Mouse (Mus musculus) limb, embryonic 14.5 days (tissue): Measurements from ENCODE around the gene Slc23a4. TPM values are rescaled to one million over a fixed set of nuclear protein-coding genes. Genes with fewer than 3 reads are reported as not detected.

ENCODE experiments used
- ATAC-seq: fragments of 200-750 bp; cut with Nextera tagmentation; 2 replicates; pipeline ENCODE4 v1.8.0; 2017; ENCODE audit warnings: low read depth, moderate number of reproducible peaks, moderate TSS enrichment; ENCODE audit not compliant: low FRiP score
- DNase-seq: peaks from one replicate; pipeline ENCODE4 v3.0.0-alpha.2; 2015; ENCODE audit warnings: low spot score
- H3K27ac ChIP-seq: fragments of 300-500 bp; sonication (generic); replicated peaks from 2 replicates; pipeline ENCODE4 v1.5.1; 2014; ENCODE audit warnings: low read depth, mild to moderate bottlenecking, low read length, moderate library complexity, mixed read lengths
- H3K27me3 ChIP-seq: fragments of 300-500 bp; sonication (generic); 2 replicates; pipeline ENCODE4 v1.6.1; 2014; ENCODE audit warnings: low read length, mixed read lengths; ENCODE audit not compliant: control insufficient read depth, insufficient read depth
- H3K36me3 ChIP-seq: fragments of 300-500 bp; sonication (generic); 2 replicates; pipeline ENCODE4 v1.6.1; 2014; ENCODE audit warnings: mild to moderate bottlenecking, low read length, moderate library complexity, mixed read lengths; ENCODE audit not compliant: control insufficient read depth, insufficient read depth
- H3K4me1 ChIP-seq: fragments of 300-500 bp; sonication (generic); 2 replicates; pipeline ENCODE4 v1.6.1; 2014; ENCODE audit warnings: antibody characterized with exemption, low read length, mixed read lengths; ENCODE audit not compliant: control insufficient read depth, insufficient read depth
- H3K4me2 ChIP-seq: fragments of 300-500 bp; sonication (generic); replicated peaks from 2 replicates; pipeline ENCODE4 v1.6.1; 2014; ENCODE audit warnings: low read depth, mild to moderate bottlenecking, low read length, moderate library complexity; ENCODE audit not compliant: severe bottlenecking
- H3K4me3 ChIP-seq: fragments of 300-500 bp; sonication (generic); replicated peaks from 2 replicates; pipeline ENCODE4 v1.5.1; 2014; ENCODE audit warnings: low read length
- H3K9ac ChIP-seq: fragments of 300-500 bp; sonication (generic); 2 replicates; pipeline ENCODE4 v1.6.1; 2014; ENCODE audit warnings: mild to moderate bottlenecking, low read depth, low read length, moderate library complexity; ENCODE audit not compliant: severe bottlenecking
- H3K9me3 ChIP-seq: fragments of 300-500 bp; sonication (generic); 2 replicates; pipeline ENCODE4 v1.6.1; 2016; ENCODE audit warnings: low read length; ENCODE audit not compliant: control insufficient read depth
- POLR2A ChIP-seq: fragments of 200-500 bp; IDR thresholded peaks from 2 replicates; pipeline ENCODE4 v1.8.0; 2012; ENCODE audit warnings: inconsistent platforms, mild to moderate bottlenecking, moderate library complexity, borderline replicate concordance; ENCODE audit not compliant: insufficient read depth, insufficient read length; ENCODE audit errors: extremely low read depth
- WGBS: fragments of 180-500 bp; shearing (Covaris S2); extraction: QIAGEN DNeasy Blood & Tissue Kit; methylation state at CpG from one replicate; pipeline ENCODE4 v1.1.7; 2014; 5-methylcytosine and 5-hydroxymethylcytosine counted together
- polyA plus RNA-seq, 2 experiments: library from polyadenylated mRNA; depleted of rRNA in 1 of 2; stranded (reverse) in 1 of 2; unstranded in 1 of 2; fragments of >200 nt; fragmentation: Nextera tagmentation in 1 of 2; extraction: Ambion mirVana in 1 of 2; gene quantifications; 2 replicates each; pipeline versions ENCODE4 v1.2.1 to v1.2.3; 2012 to 2014

Slc23a4 gene
- polyA plus RNA-seq, 2 experiments, result 0.73 to 2.1 TPM

DNA sequence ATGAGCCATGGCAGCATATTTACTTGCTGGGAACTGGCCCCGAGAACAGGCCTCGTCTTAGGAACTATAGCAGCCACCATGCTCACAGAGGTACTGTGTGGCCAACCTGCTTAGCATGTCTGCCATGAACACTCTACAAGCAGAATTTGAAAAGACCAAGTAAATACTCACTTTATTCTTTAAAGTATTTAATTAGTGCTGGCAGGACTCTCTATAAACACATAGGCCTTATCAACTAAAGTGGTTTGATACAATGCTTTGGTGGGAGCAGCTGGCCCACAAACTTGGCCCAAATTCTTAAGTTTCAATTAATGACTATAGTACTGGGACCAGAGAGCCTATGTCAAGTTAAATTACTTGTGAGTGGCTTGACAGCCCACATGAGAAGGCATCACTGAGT lies 39.8 kb upstream of the Slc23a4 start:
- no peak for DNase-seq
- Histone ChIP-seq H3K4me3 (no peak overlapping the region), H3K9ac (no peak overlapping the region), H3K4me1 (no peaks in the 10 kb centered on the region), H3K36me3 (peaks cover 7% of the 10 kb centered on the region), H3K27me3 (no peaks in the 10 kb centered on the region), H3K4me2 (no peak overlapping the region), H3K27ac (no peak overlapping the region), H3K9me3 (no peaks in the 10 kb centered on the region)
- ATAC-seq, result no peak
- no peak for TF ChIP-seq POLR2A
- 97% methylated on average over 2 of the region's 2 CpGs for WGBS

- Histone ChIP-seq H3K4me1 (no peaks in the 10 kb centered on the region), H3K9me3 (no peaks in the 10 kb centered on the region), H3K36me3 (peaks cover 11% of the 10 kb centered on the region), H3K27ac (no peak overlapping the region), H3K27me3 (no peaks in the 10 kb centered on the region), H3K9ac (no peak overlapping the region), H3K4me3 (no peak overlapping the region), H3K4me2 (no peak overlapping the region)
- no peak for DNase-seq
- no peak for TF ChIP-seq POLR2A
- WGBS, result 82% methylated on average over 6 of the region's 6 CpGs
- no peak for ATAC-seq
Observed at GRCm38 (mm10) chr6:35027257-35027656, 39.1 kb upstream of the Slc23a4 start.

DNA sequence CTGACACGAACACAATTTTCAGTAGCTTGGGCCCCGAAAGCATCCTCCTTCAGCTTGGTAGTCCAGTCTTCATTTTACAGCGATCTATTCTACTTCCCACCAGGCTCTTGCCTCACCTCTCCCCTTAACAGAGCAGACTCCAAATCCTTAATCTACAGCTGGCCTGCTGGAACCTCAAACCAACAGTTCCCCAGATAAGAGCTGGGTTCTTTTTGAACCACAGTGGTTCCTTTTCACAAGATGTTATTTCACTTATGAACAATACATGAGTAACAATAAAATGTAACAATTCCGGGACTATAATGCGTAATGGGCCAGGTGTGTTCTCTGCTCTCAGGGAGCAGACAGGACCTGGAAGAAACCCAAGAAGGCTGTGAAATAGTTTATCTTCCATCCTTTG lies 28.4 kb upstream of the Slc23a4 start:
- no peaks in the 10 kb centered on the region for H3K27me3 ChIP-seq
- no peak overlapping the region for H3K4me2 ChIP-seq
- H3K9me3 ChIP-seq, result no peaks in the 10 kb centered on the region
- ATAC-seq (no peak; the same call in 1 of the 2 replicates), DNase-seq (no peak)
- no peak overlapping the region for H3K9ac ChIP-seq
- no peaks in the 10 kb centered on the region for H3K4me1 ChIP-seq
- H3K4me3 ChIP-seq, result no peak overlapping the region
- TF ChIP-seq POLR2A, result no peak
- whole genome bisulfite sequencing, result 72% methylated on average over 5 of the region's 5 CpGs
- H3K27ac ChIP-seq, result no peak overlapping the region
- peaks cover 13% of the 10 kb centered on the region for H3K36me3 ChIP-seq

DNA sequence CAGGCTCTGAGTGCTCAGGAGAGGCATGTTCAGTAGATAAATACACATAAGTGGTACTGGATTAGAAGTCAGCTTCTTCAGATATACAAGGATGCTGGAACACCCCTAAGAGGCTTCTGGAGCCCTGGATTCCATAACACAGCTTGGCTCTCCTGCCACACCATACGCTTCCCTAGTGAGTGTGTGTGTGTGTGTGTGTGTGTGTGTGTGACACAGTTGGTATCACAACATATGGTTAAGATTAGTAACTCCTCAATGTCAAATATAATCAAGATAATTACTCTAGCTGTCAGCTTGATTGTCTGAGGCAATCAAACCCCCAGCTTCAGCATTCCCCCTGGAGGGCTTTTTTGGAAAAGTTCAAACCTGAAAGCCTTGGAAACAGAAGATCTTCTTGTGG lies 23.7 kb upstream of the Slc23a4 start:
- no peak overlapping the region for H3K4me3 ChIP-seq
- no peak overlapping the region for H3K9ac ChIP-seq
- H3K27me3 ChIP-seq, result no peaks in the 10 kb centered on the region
- DNase-seq, result no peak
- peaks cover 4% of the 10 kb centered on the region; the same call in 1 of the 2 replicates for H3K36me3 ChIP-seq
- 67% methylated on average over 1 of the region's 1 CpGs for WGBS
- H3K9me3 ChIP-seq, result no peaks in the 10 kb centered on the region
- H3K4me2 ChIP-seq, result no peak overlapping the region
- no peak for TF ChIP-seq POLR2A
- no peak for ATAC-seq
- no peaks in the 10 kb centered on the region for H3K4me1 ChIP-seq
- no peak overlapping the region for H3K27ac ChIP-seq

- no peak for DNase-seq
- TF ChIP-seq POLR2A, result no peak
- H3K36me3 ChIP-seq, result no peaks in the 10 kb centered on the region
- no peak for ATAC-seq
- WGBS, result 96% methylated on average over 5 of the region's 5 CpGs
- no peaks in the 10 kb centered on the region for H3K4me1 ChIP-seq
- H3K27me3 ChIP-seq, result no peaks in the 10 kb centered on the region
- H3K4me2 ChIP-seq, result no peak overlapping the region
- H3K9me3 ChIP-seq, result no peaks in the 10 kb centered on the region
- no peak overlapping the region for H3K27ac ChIP-seq
- H3K4me3 ChIP-seq, result no peak overlapping the region
- no peak overlapping the region for H3K9ac ChIP-seq
Observed at GRCm38 (mm10) chr6:35010705-35011104, 22.5 kb upstream of the Slc23a4 start.

DNA sequence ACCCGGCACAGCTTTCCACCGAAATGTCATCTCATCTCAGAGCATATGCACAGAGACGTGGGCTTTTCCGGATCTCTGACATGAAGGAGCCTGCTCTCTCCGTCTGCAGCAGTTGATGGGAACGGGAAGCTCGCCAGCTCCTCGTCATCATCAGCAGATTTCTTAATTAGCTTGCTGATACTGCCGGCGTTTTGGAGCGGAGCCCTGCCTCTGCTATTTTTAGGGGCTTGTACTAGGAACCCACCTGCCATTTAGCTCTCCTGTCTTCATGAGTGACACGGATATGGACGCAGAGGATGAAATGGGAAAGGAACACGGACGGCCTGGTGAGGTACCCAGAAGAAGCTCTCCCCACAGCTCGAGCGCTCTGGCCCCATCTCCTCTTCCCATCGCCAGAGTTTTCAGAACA lies 14.1 kb upstream of the Slc23a4 start:
- ATAC-seq, result no peak
- TF ChIP-seq POLR2A, result no peak
- Histone ChIP-seq H3K27me3 (no peaks in the 10 kb centered on the region), H3K4me3 (no peak overlapping the region), H3K4me2 (no peak overlapping the region), H3K9me3 (no peaks in the 10 kb centered on the region), H3K27ac (no peak overlapping the region), H3K9ac (no peak overlapping the region), H3K36me3 (no peaks in the 10 kb centered on the region), H3K4me1 (no peaks in the 10 kb centered on the region)
- DNase-seq, result no peak
- 75% methylated on average over 18 of the region's 18 CpGs for WGBS
